Mouse (Mus musculus) 416B (cell line): ENCODE measurements around the gene Mcat.

Experiments
- DNase-seq: peaks from one replicate; pipeline ENCODE4 v3.0.0; 2011; ENCODE audit warnings: low read depth

Mcat gene

DNA sequence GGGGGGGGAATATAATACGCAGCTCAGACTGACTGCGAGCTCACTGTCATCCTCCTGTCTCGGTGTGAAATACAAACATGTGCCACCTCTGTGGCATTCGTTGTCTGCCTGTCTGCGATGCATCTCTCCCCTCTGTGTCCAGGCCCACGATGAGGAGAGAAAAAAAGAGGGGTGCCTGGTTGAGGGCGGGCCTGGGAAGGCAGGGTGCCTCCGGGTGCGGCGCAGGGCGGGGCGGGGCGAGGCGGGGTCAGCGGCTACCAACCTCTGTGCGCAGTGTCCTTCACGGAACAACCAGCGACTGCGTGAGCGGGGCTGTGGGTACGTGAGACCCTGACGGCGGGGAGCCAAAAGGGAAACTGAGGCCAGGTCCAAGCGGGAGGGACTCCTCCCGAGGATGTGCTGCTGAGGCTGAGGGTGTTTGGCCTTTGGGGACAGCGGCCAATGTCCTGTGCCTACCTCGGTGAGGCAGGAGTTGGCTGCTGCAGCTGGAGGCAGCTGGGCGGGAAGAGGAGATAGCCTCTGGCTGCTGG, at the start of gene Mcat, which contains the start of gene Tspo:
Mcat (minus strand) TSS at position 461 of the 530 bp plus-strand sequence.
Tspo (plus strand) TSS at position 266 of the 530 bp plus-strand sequence.
- DNase-seq: peak; percentile 74

- peak; percentile 77 for DNase-seq
These were observed 43.7 kb upstream of the Mcat start for GRCm38 (mm10) chr15:83607115-83607802.

DNA sequence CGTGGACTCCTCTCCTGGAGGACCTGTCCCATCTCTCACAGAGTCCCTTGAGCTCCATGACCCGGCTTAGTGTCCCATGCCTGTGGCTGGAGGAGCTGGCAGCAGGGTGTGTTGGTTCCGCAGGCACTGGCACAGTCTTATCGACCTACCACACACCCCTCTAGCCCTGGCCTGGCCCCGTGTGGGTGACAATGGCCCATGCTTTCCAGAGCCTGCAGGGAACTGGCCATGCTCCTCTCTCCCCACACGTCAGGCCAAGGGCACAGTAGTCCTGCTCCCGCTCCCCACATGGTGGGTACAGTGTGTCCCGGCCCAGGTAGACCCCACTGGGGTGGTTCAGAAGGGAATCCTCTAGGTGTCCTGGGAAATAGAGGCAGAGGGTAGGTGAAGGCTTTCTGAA, 43.1 kb upstream of the Mcat start:
- DNase-seq: no peak

DNA sequence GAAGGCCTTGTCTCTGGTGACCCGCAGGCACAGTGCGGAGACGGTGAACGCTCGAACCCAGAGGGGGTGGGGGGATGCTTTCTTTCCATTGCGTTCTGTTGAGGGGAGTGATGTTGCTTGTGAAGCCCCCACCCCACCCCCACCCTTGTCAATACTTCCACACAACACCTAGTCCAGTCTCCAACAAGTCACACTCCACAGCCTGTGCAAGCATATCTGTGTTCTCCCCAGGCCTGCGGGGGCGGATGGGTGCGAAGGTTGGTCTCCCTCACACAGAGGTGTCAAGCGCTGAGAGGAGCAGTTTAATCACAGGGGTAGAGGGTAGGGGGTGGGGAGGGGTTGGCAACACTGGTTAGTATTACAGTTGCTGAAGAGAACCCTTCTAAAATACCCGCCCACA, 42.6 kb upstream of the Mcat start:
- DNase-seq: no peak

- DNase-seq: no peak
These were observed 39.8 kb upstream of the Mcat start for GRCm38 (mm10) chr15:83603426-83603825.

DNA sequence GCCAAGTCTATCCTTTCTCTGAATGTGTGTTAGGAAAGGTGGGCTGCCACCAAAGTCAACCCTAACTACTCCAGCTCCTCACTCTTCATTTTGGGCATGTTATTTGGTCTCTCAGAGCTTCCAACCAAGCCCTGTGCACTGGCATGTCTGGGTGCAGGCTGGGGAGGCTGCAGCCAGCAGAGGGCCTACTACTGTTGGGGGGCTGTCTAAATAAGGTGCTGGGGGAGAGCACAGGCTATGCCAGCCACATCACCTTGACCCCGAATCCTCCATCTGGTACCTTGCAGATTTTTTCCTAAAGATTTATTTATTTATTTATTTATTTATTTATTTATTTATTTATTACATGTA, 39.4 kb upstream of the Mcat start:
- no peak for DNase-seq

GRCm38 (mm10) chr15:83602372-83603045, 38.9 kb upstream of the Mcat start:
- DNase-seq: peak; percentile 96

DNA sequence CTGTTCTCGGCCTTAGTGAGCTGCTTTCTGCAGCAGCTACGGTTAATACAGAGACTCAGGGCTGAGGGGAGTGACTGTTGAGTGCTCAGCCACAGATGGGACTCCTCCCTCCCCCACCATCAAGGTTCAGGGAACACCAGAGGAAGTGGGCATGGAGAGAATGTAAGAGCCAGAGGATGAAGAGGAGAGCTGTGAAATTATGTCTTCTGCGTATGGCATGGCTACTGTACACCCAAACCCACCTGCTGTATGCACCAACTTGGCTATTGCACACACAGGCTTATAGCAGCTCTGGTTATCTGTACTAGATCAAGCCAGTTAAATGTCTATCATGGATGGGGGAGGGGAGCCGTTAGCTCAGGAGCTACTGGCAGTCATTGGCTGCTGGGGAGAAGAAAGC, 37.6 kb upstream of the Mcat start:
- peak; percentile 10 for DNase-seq

DNA sequence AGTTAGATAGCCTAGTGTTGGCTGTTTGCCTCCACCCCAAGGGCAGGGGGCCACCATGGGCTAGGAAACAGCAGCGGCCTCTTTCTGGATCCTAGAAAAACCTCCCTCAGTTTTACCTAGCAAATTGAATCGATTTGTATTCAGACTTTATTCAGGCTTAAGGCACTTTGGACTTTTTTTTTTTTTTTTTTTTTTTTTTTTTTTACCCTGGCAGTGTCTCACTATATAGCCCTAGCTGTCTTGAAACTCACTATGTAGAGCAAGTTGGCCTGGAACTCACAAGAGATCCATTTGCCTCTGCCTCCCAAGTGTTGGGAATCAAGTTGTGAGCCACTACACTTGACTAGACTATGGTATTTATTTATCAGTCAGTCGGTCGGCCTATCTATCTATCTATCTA, 33.2 kb upstream of the Mcat start:
- no peak for DNase-seq

- no peak for DNase-seq
These were observed 31.8 kb upstream of the Mcat start for GRCm38 (mm10) chr15:83595364-83595711.

GRCm38 (mm10) chr15:83594513-83595363, 31.2 kb upstream of the Mcat start, which contains the start of gene Ttll12:
TSS of gene Ttll12 (minus strand) at chr15:83595157.
- peak; percentile 95 for DNase-seq

GRCm38 (mm10) chr15:83593702-83594512, 30.3 kb upstream of the Mcat start:
- peak; percentile 71 for DNase-seq

DNA sequence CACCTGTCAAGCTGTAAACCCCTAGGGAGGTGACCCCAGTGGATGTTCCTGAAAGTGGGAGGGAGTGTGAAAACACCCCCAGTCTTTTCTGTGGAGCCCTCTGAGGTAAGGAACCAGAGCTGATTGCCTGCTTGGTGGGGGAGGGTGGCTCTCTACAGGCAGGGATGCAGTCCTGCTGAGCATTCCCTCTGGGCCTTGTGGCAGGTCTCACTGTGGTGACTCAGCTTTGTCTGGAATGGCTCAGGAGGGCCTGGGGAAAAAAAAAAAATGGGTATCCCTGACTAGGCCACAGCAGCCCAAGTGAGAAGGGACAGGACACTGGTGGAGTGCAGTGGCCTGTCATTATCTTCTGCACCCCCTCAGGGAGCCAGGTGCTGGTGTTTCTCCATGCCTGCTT, 29.6 kb upstream of the Mcat start:
- DNase-seq: no peak

DNA sequence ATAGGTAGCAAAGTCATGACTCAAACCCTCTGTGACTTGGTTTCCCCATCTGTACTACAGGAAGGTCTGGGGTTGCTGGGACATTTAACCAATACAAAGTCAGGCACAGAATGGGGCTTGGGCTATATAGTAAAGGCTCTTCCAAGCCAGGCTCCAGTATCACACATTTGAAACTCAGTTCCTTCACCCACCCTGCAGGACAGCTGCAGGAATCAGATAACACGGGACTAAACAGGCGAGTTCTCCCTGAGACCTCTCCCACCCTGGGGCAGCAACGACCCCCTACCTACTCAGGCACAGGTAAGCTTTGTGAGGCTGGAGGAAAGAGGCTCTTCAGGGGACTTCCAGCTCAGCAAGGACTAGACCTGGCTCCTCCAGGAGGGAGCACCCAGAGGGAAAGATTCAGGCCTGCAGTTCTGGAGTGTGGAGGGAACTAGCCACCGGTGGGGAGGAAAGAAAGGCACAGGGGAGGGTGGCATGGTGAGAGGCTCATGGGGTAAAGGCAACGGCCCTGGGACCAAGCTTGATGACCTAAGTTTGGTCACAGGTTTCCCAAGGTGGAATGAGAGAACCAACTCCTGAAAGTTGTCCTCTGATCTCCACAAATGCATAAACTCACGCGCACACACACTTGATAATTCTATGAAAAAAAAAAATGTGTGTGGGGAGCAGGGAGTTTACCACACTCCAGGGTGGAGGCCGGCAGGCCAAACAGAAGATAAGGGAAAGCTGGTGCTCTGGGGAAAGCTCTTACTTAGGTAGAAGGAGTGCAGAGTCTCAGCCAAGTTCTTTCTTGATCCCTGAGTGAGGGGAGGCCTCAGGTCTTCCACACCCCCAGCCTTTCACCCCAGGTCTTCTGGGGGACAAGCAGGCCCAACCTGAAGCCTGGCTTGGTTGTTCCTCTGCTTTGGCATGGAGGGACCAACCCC, 28.9 kb upstream of the Mcat start:
- no peak for DNase-seq

DNA sequence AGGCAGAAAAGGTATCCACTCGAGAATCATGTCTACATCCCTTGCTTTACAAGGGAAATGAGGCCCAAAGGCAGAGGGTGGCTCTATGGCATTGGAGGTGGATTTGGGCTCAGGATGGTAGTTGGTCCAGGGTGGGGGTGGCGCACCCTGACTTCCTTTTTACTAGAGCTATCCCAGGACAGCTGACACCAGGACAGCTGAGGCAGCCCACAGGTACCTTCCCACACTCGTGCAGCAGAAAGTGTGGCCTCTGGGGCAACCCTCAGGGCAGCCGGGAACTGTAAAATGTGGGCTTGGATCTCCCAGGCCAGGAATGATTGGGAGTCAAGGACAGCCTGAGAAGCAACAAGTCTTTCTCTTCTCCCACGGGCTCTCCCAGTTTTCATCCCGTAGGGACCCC, 28.2 kb upstream of the Mcat start:
- no peak for DNase-seq

- no peak for DNase-seq
These were observed 27.3 kb upstream of the Mcat start for GRCm38 (mm10) chr15:83590841-83591240.

GRCm38 (mm10) chr15:83584741-83585220, 21.2 kb upstream of the Mcat start:
- no peak for DNase-seq

DNA sequence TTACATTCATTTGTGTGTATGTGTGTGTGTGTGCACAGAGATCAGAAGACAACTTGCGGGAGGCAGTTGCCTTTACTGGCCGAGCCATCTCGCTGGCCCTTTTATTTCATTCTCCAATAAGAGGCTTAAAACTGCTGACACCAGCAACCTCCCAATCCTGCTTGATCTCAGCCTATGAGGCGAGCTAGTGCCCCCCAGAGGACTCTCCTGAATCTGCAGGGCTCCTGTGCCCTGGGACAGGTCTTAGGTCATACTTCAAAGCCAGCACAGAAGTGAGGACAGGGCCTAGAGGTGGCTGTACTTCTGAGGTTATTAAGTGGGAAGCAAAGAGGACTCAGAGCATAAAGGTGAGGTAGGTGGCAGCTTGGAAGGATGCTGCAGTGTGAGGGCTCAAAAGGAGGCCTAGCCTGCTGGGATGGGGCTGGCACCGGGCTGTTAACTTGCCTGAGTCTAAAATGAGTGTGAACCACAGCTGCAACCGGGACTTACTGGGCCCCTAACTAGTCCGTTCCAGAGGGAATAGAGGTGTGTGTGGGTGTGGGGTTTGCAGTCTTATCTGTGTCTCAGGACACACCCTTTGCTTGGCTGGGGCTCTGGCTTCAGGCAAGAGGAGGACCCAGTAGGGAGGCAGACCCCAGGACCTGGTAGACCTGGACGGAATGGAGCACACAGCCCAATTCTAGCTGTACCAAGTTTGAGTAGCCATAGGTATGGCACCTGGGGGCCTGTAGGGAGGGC, 20.0 kb upstream of the Mcat start:
- DNase-seq: peak; percentile 67

DNA sequence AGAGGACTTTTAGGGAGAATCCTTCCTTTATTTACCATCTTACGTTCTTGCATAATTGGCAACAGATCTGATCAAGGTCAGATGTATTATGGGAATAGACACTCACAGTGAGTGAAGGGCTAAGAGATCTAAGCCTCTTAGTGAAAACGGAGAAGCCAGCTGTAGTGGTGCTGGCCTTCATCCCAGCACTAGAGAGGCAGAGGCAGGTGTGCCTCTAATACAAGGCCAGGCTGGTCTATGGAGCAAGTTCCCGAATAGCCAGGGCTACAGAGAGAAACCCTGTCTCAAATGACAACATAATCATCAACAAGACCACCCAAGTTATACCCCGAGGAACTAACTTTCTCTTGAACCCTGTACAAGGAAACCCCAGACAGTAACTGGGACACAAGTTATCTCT, 19.3 kb upstream of the Mcat start:
- no peak for DNase-seq

- DNase-seq: no peak
These were observed 13.1 kb upstream of the Mcat start for GRCm38 (mm10) chr15:83576651-83577050.
